Mouse (Mus musculus): Measurements from ENCODE around the gene Ccnf. TPM values are rescaled to one million over a fixed set of nuclear protein-coding genes. Genes with fewer than 3 reads are reported as not detected.

Gene Ccnf
- total RNA-seq, 2 experiments from 2014 or later: 0.92 to 1.1 TPM

GRCm38 (mm10) chr17:24205284-24205888, 45.9 kb downstream of the Ccnf start, which contains the start of gene Tbc1d24:
TSS of gene Tbc1d24 (minus strand) at chr17:24205562.
- intact Hi-C loops (cut with DNase I): loop anchor here (2.0 kb wide), 2 partner anchors 37 to 45 kb away; partner anchors contain the start of genes Atp6v0c and Ccnf
- peak; percentile 91 to 94 for DNase-seq

GRCm38 (mm10) chr17:24204846-24205245, 46.4 kb downstream of the Ccnf start:
- no peak for DNase-seq
- intact Hi-C loops (cut with DNase I): loop anchor here (2.0 kb wide), 2 partner anchors 36 to 46 kb away; partner anchors contain the start of genes Atp6v0c and Ccnf

- intact Hi-C loops (cut with DNase I): loop anchor here (2.0 kb wide), 2 partner anchors 35 to 47 kb away; partner anchors contain the start of genes Atp6v0c and Ccnf
- DNase-seq: no peak
Observed at GRCm38 (mm10) chr17:24203611-24204534, 47.4 kb downstream of the Ccnf start.

GRCm38 (mm10) chr17:24203068-24203467, 48.2 kb downstream of the Ccnf start:
- intact Hi-C loops (cut with DNase I): no loop called here

GRCm38 (mm10) chr17:24201092-24201491, 50.2 kb downstream of the Ccnf start:
- intact Hi-C loops (cut with DNase I): no loop called here
- no peak for DNase-seq

More at GRCm38 (mm10) chr17:24203068-24203467, 48.2 kb downstream of the Ccnf start:
- no peak for DNase-seq

- intact Hi-C loops (cut with DNase I): no loop called here
- DNase-seq: no peak
Observed at GRCm38 (mm10) chr17:24199741-24200140, 51.5 kb downstream of the Ccnf start.

GRCm38 (mm10) chr17:24199252-24199651, 52.0 kb downstream of the Ccnf start:
- intact Hi-C loops (cut with DNase I): no loop called here
- DNase-seq: no peak

DNA sequence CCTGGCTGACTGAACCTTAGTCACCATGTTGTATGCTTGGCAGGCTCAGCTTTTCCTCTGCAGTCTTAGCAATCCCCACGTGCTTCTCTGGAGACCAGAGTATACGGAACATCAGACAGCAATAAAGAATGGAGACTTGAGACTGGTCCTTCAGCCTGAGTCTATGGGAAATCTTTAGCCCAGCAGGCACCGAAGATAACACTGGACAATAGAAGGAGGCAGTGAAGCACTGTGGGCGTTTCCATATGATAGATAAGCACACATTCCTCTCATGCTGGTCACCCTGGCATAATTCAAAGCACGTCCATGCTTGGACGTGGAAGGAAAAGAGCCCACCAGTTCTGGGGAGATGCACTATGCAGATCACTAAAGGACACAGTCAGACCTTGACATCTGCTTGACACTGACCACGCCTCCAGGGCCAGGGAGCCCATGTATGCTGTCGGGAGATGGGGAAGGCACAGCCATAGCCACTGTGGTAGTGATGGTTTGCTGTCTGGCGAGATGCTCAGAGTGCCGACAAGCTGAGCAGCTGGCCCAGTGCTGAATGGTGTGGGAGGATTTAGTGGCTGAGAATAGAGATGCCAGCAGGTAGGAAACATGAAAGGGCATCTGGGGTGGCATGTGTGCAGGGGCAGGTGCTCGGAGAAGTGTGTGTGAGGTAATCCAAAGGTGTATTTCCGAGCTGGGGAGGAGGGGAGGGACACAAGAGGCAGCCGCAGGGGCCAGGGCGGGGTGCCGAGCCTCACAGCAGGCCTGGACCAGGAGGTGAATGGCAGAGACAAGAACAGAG, 54.1 kb downstream of the Ccnf start:
- no peak for DNase-seq
- intact Hi-C loops (cut with DNase I): no loop called here

DNA sequence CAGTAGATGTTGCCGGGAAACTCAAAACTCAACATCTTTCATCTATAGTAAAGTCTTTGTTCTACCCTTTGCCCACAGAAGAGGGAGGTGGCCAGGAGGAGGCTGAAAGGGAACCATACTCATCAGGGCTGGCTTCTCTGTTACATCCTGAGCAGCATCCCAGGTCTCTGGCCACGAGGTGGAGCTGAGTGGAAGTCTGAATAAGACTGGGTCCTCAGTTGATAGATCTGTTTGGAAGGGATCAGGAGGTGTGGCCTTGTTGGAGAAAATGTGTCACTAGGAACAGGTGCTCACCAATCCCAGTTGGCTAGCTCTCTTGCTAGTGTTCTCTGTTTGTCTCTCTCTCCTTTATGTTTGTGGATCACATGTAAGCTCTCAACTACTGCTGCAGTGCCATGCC, 55.9 kb downstream of the Ccnf start:
- DNase-seq: no peak
- intact Hi-C loops (cut with DNase I): no loop called here

DNA sequence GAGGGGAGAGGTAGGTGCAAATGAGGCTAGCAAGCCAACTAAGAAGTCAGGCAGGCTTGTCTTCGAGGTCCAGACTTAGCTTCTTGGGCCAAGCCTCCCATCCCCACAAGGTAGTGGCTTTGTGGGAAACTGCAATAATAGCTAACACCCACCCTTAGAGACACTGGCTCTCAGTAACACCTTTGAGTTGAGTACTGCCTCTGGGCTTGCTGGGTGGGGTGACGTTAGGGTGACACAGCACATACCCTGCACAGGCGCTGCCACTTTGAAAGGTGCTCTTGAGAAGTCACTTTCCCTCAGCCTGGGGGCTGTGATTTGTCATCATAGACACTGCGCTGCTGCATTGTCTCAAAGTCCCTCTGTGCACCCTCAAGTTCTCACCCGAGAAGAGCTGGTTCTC, 57.5 kb downstream of the Ccnf start:
- intact Hi-C loops (cut with DNase I): no loop called here
- DNase-seq: no peak

DNA sequence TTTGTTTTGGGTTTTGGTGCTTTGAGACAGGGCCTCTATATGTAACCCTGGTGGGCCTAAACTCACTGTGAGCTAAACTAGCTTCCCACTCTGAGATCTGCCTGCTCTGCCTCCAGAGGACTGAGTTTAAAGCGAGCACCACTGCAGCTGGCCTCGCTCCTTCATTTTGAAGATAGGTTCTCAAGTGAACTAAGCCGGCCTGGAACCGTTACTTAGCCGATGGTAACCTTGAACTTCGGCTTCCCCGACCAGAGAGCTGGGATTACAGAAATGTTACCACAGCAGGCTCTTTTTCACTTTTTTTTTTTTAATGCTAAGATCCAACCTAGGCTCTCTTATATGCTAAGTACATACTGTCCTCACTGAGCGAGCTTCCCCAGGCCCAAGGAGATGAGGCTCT, 58.0 kb downstream of the Ccnf start:
- no peak for DNase-seq
- intact Hi-C loops (cut with DNase I): no loop called here

DNA sequence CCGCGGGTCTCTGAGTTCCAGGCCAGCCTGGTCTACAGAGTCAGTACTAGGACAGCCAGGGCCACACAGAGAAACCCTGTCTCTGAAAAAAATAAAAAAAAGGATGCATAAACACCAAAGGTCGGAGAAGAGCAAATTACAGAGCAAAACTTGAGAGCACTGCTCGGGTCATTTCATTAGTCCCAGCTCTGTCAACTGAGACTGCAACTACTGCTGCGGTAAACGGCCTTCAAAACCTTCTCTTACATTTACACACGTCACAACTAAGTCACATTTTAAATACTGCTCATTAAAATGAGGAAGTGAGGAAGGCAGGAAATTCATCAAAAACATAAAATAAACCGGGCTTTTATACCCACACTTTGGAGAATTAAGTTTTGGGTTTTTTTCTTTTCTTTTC, 58.4 kb downstream of the Ccnf start:
- intact Hi-C loops (cut with DNase I): no loop called here
- no peak for DNase-seq

- no peak for DNase-seq
- intact Hi-C loops (cut with DNase I): no loop called here
Observed at GRCm38 (mm10) chr17:24191481-24191880, 59.8 kb downstream of the Ccnf start.

DNA sequence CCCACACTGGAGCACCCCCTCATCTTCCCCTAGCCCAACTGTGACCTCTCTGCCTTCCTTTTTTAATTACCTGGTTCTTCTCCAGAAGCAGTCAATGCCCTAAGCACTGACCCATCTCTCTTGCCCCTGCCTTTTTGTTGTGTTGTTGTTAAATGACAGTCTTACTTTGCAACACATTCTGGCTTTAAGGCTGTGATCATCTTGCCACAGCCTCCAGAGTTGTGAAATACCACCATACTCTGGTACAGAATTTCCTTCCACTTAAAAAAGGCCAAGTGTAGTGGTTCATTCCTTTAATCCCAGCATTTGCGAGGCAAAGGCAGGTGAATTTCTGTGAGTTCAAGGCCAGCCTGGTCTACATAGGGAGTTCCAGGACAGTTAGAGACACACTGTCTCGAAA, 60.4 kb downstream of the Ccnf start:
- no peak for DNase-seq

DNA sequence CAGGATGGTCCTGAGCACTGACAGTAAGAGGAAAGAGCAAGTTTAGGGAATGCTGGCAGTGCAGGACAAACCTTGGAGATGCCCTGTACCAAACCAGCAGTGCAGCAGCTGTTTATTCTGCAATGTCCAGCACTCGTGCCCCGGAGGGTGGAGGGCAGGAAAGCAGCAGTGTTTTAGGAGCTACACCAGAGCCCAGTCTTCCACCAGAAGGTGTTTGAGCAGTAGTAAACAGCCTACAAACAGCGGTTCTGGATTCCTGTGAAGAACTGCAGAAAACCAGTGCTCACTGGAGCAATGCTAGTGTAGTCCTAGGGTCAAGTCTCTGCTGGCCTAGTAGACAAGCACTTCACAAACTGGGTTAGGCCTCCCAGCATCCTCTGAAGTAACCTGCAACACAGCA, 77.0 kb downstream of the Ccnf start:
- intact Hi-C loops (cut with DNase I): loop anchor here (5.0 kb wide), 2 partner anchors 78 to 263 kb away; partner anchors contain the start of gene Ccnf
- no peak for DNase-seq

More for the DNA sequence above, 60.4 kb downstream of the Ccnf start:
- intact Hi-C loops (cut with DNase I): no loop called here

DNA sequence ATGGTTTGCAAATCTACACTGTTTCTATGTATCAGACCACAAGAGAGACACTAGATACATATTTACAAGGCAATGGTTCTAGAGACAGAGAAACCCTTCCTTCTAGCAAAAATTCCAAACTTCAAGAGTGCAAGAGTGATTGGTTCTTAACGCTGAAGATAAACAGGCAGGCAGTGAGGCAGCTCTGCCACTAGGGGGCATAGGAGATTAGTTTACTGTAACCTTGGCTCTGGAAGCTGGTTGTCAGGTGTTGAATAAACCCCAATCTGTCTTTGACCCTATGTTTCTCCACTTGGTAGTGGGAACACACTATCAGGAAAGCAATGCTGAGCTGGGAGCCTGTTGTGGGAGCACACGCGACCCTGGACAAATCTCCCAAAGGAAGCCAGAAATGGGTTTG, 77.9 kb downstream of the Ccnf start:
- intact Hi-C loops (cut with DNase I): loop anchor here (1.0 to 5.0 kb wide), 4 partner anchors 79 to 264 kb away; partner anchors contain the start of gene Ccnf
- peak; percentile 59 to 72 for DNase-seq

Data from heart, postnatal 36 days (tissue).